Mouse (Mus musculus): Measurements from ENCODE around the gene Znhit6. TPM values are rescaled to one million over a fixed set of nuclear protein-coding genes. Genes with fewer than 3 reads are reported as not detected.

Znhit6 gene
- total RNA-seq (2014; rRNA removed) (8.1 and 12.0 TPM in 2 replicates), polyA plus RNA-seq (2015; fragmentation: Nextera tagmentation; extraction: Ambion mirVana) (34.6 and 36.6 TPM in 2 replicates)

- 5% methylated on average over 37 of the region's 37 CpGs for WGBS
- peak within 1 kb of the TSS; percentile 82 for H3K9ac ChIP-seq (replicated peaks; ENCODE audit: low read length, poor library complexity, severe bottlenecking)
- TF ChIP-seq CTCF (IDR thresholded peaks at IDR 0.05) = peak; percentile 43
- H3K27me3 ChIP-seq (ENCODE audit: insufficient read depth, low read length) = no peaks in the 10 kb centered on the region
- peak within 1 kb of the TSS; percentile 80 for H3K4me2 ChIP-seq (ENCODE audit: low read depth, low read length, poor library complexity, severe bottlenecking)
- peak; percentile 92 for ATAC-seq (ENCODE audit: low FRiP score)
- H3K36me3 ChIP-seq (ENCODE audit: insufficient read depth, low read length) = peaks cover 16% of the 10 kb centered on the region
- peaks cover 8% of the 10 kb centered on the region; the same call in 1 of the 2 replicates for H3K4me1 ChIP-seq (ENCODE audit: insufficient read depth, low read length)
- H3K4me3 ChIP-seq (ENCODE audit: low read depth, low read length) = peak within 1 kb of the TSS; percentile 69
- H3K27ac ChIP-seq (ENCODE audit: low read depth, low read length) = peak within 1 kb of the TSS; percentile 77
- peak; percentile 97 for DNase-seq (ENCODE audit: low spot score)
- H3K9me3 ChIP-seq (ENCODE audit: low read length) = no peaks in the 10 kb centered on the region
These were observed at the start of gene Znhit6 for GRCm38 (mm10) chr3:145575743-145576481. Gene Znhit6 (plus strand): TSS chr3:145576205.

- H3K9me3 ChIP-seq (ENCODE audit: low read length) = no peaks in the 10 kb centered on the region
- TF ChIP-seq CTCF (IDR thresholded peaks at IDR 0.05) = no peak
- no peaks in the 10 kb centered on the region for H3K4me1 ChIP-seq (ENCODE audit: insufficient read depth, low read length)
- H3K4me2 ChIP-seq (ENCODE audit: low read depth, low read length, poor library complexity, severe bottlenecking) = no peak overlapping the region
- no peak for DNase-seq (ENCODE audit: low spot score)
- no peak for ATAC-seq (ENCODE audit: low FRiP score)
- H3K27ac ChIP-seq (ENCODE audit: low read depth, low read length) = no peak overlapping the region
- no peak overlapping the region for H3K9ac ChIP-seq (replicated peaks; ENCODE audit: low read length, poor library complexity, severe bottlenecking)
- 91% methylated on average over 1 of the region's 1 CpGs for WGBS
- H3K4me3 ChIP-seq (ENCODE audit: low read depth, low read length) = no peak overlapping the region
- no peaks in the 10 kb centered on the region for H3K36me3 ChIP-seq (ENCODE audit: insufficient read depth, low read length)
- no peaks in the 10 kb centered on the region for H3K27me3 ChIP-seq (ENCODE audit: insufficient read depth, low read length)
These were observed 38.1 kb upstream of the Znhit6 start for GRCm38 (mm10) chr3:145537870-145538269.

- Histone ChIP-seq H3K4me3 (ENCODE audit: low read depth, low read length) (no peak overlapping the region), H3K27me3 (ENCODE audit: insufficient read depth, low read length) (no peaks in the 10 kb centered on the region), H3K9me3 (ENCODE audit: low read length) (no peaks in the 10 kb centered on the region), H3K27ac (ENCODE audit: low read depth, low read length) (no peak overlapping the region), H3K9ac (replicated peaks; ENCODE audit: low read length, poor library complexity, severe bottlenecking) (no peak overlapping the region), H3K4me2 (ENCODE audit: low read depth, low read length, poor library complexity, severe bottlenecking) (no peak overlapping the region), H3K4me1 (ENCODE audit: insufficient read depth, low read length) (no peaks in the 10 kb centered on the region), H3K36me3 (ENCODE audit: insufficient read depth, low read length) (no peaks in the 10 kb centered on the region)
- DNase-seq (ENCODE audit: low spot score) (peak; percentile 18), ATAC-seq (ENCODE audit: low FRiP score) (0 out of 2 replicates have a peak, but pooled peaks have one; percentile 54)
- no peak for TF ChIP-seq CTCF (IDR thresholded peaks at IDR 0.05)
- 57% methylated on average over 10 of the region's 10 CpGs for WGBS
These were observed 27.3 kb upstream of the Znhit6 start for GRCm38 (mm10) chr3:145548441-145549415.

GRCm38 (mm10) chr3:145550216-145550615 lies 25.8 kb upstream of the Znhit6 start:
- no peaks in the 10 kb centered on the region for H3K9me3 ChIP-seq (ENCODE audit: low read length)
- no peak for TF ChIP-seq CTCF (IDR thresholded peaks at IDR 0.05)
- H3K27ac ChIP-seq (ENCODE audit: low read depth, low read length) = 0 out of 2 replicates have a peak overlapping the region, but pooled peaks have one; percentile 18
- H3K9ac ChIP-seq (replicated peaks; ENCODE audit: low read length, poor library complexity, severe bottlenecking) = no peak overlapping the region
- no peaks in the 10 kb centered on the region for H3K27me3 ChIP-seq (ENCODE audit: insufficient read depth, low read length)
- 68% methylated on average over 3 of the region's 3 CpGs for WGBS
- H3K4me3 ChIP-seq (ENCODE audit: low read depth, low read length) = no peak overlapping the region
- H3K4me1 ChIP-seq (ENCODE audit: insufficient read depth, low read length) = no peaks in the 10 kb centered on the region
- no peak for ATAC-seq (ENCODE audit: low FRiP score)
- DNase-seq (ENCODE audit: low spot score) = peak; percentile 48
- no peaks in the 10 kb centered on the region for H3K36me3 ChIP-seq (ENCODE audit: insufficient read depth, low read length)
- H3K4me2 ChIP-seq (ENCODE audit: low read depth, low read length, poor library complexity, severe bottlenecking) = no peak overlapping the region

- no peak overlapping the region for H3K4me3 ChIP-seq (ENCODE audit: low read depth, low read length)
- H3K9me3 ChIP-seq (ENCODE audit: low read length) = no peaks in the 10 kb centered on the region
- no peak for DNase-seq (ENCODE audit: low spot score)
- no peak for ATAC-seq (ENCODE audit: low FRiP score)
- WGBS = 85% methylated on average over 1 of the region's 2 CpGs
- H3K27ac ChIP-seq (ENCODE audit: low read depth, low read length) = no peak overlapping the region
- H3K4me2 ChIP-seq (ENCODE audit: low read depth, low read length, poor library complexity, severe bottlenecking) = no peak overlapping the region
- H3K4me1 ChIP-seq (ENCODE audit: insufficient read depth, low read length) = no peaks in the 10 kb centered on the region
- no peaks in the 10 kb centered on the region for H3K36me3 ChIP-seq (ENCODE audit: insufficient read depth, low read length)
- H3K27me3 ChIP-seq (ENCODE audit: insufficient read depth, low read length) = no peaks in the 10 kb centered on the region
- no peak for TF ChIP-seq CTCF (IDR thresholded peaks at IDR 0.05)
- H3K9ac ChIP-seq (replicated peaks; ENCODE audit: low read length, poor library complexity, severe bottlenecking) = no peak overlapping the region
These were observed 21.6 kb upstream of the Znhit6 start for GRCm38 (mm10) chr3:145554388-145554787.
